ENCODE assay signal across 12 mouse cellular contexts in genomic region chr15:46990201-46990600, GRCm38 (mm10).
A peak's percentile ranks its signal among the peaks of the same experiment; 100 is the strongest.
DNase-seq lines count a peak whose midpoint lies in the region; ATAC-seq and TF ChIP-seq lines count a peak whose summit lies in the region.
"Had no signal": no experiment of that assay in that cellular context is flagged by ENCODE, and none has a peak within 500 bp of the region (broad histone marks: within the 10 kb centered on the region; RNA-seq: fewer than 3 reads in every experiment).

No protein-coding gene starts in this region.

- peak; percentile 5 for DNase-seq in kidney, postnatal 0 days (ENCODE audit: low spot score)
- DNase-seq in kidney, postnatal 25 days, result no peak
- DNase-seq in 3T3-L1 (ENCODE audit: low read depth, low spot score) (peak; percentile 2), 416B (ENCODE audit: low read depth) (peak; percentile 14)
- DNase-seq in brain, adult 2 months (ENCODE audit: low read depth, low spot score), result peak; percentile 12
- DNase-seq in frontal cortex, postnatal 25 days (ENCODE audit: low spot score in 2 of 2), result no peak
- no peak for DNase-seq in urinary bladder, postnatal 25 days (ENCODE audit: low spot score)
- DNase-seq: cerebellum, adult 8-10 months; heart, adult 11 months; kidney, adult 11 months; lung, adult 2 months had no signal

- H3K27ac ChIP-seq in kidney, postnatal 0 days, result no peak overlapping the region
- H3K27ac ChIP-seq: limb, embryonic 15.5 days had no signal

- TF ChIP-seq CTCF in kidney, postnatal 0 days (IDR thresholded peaks at IDR 0.05; ENCODE audit: low read depth), result peak; percentile 35; the same call in 1 of the 2 replicates

- WGBS in kidney, postnatal 0 days, result 41% methylated on average over 3 of the region's 3 CpGs

- H3K9ac ChIP-seq in kidney, postnatal 0 days (ENCODE audit: low read depth, low read length), result no peak overlapping the region
- H3K9ac ChIP-seq: limb, embryonic 15.5 days had no signal

- no peak overlapping the region for H3K4me3 ChIP-seq in kidney, postnatal 0 days (replicated peaks; ENCODE audit: low read depth, low read length)
- H3K4me3 ChIP-seq: limb, embryonic 15.5 days had no signal

- H3K4me2 ChIP-seq in kidney, postnatal 0 days (ENCODE audit: low read length), result no peak overlapping the region
- H3K4me2 ChIP-seq: limb, embryonic 15.5 days had no signal

- no peaks in the 10 kb centered on the region for H3K36me3 ChIP-seq in kidney, postnatal 0 days (ENCODE audit: insufficient read depth, low read length)
- H3K36me3 ChIP-seq: limb, embryonic 15.5 days had no signal

- H3K4me1 ChIP-seq in kidney, postnatal 0 days (replicated peaks; ENCODE audit: insufficient read depth, low read length), result no peaks in the 10 kb centered on the region
- H3K4me1 ChIP-seq: limb, embryonic 15.5 days had no signal

- no peak for ATAC-seq in kidney, postnatal 0 days (replicated peaks; ENCODE audit: low FRiP score, low read depth)

- no peaks in the 10 kb centered on the region for H3K27me3 ChIP-seq in kidney, postnatal 0 days (ENCODE audit: insufficient read depth, low read length)
- H3K27me3 ChIP-seq: limb, embryonic 15.5 days had no signal

- no peaks in the 10 kb centered on the region for H3K9me3 ChIP-seq in kidney, postnatal 0 days (replicated peaks; ENCODE audit: low read length)
- H3K9me3 ChIP-seq: limb, embryonic 15.5 days had no signal

Comparison
In these comparisons a context has a peak if more than half of its experiments do, and no peak if none do; other contexts are left out.
1. DNase-seq: peak in kidney, postnatal 0 days (single experiment), 3T3-L1 (single experiment), 416B (single experiment) and brain, adult 2 months (single experiment); none in kidney, postnatal 25 days (0 of 2), frontal cortex, postnatal 25 days (0 of 2) and urinary bladder, postnatal 25 days (single experiment).